Mouse (Mus musculus): ENCODE results near the gene Setd4. TPM values are rescaled to one million over a fixed set of nuclear protein-coding genes. Genes with fewer than 3 reads are reported as not detected.

The Setd4 gene
- polyA plus RNA-seq, 2 experiments = 3.6 to 4.1 TPM

- Histone ChIP-seq H3K36me3 (replicated peaks; ENCODE audit: control insufficient read depth, insufficient read depth, low read depth) (no peaks in the 10 kb centered on the region), H3K9ac (replicated peaks) (no peak overlapping the region), H3K4me1 (replicated peaks; ENCODE audit: control insufficient read depth in 2 of 2, insufficient read depth in 2 of 2, low read length in 1 of 2) (no peaks in the 10 kb centered on the region), H3K27ac (no peak overlapping the region), H3K9me3 (ENCODE audit: control insufficient read depth, low read length) (no peaks in the 10 kb centered on the region), H3K4me2 (ENCODE audit: low read depth) (no peak overlapping the region), H3K4me3 (ENCODE audit: insufficient read depth in 1 of 2, low read depth in 2 of 2, low read length in 2 of 2) (no peak overlapping the region), H3K27me3 (ENCODE audit: control insufficient read depth, insufficient read depth, low read length) (no peaks in the 10 kb centered on the region)
- 43% methylated on average over 3 of the region's 3 CpGs for WGBS (ENCODE audit: insufficient replicate concordance)
- DNase-seq (ENCODE audit: low read depth in 3 of 3, low spot score in 3 of 3) = no peak
- no peak for ATAC-seq (ENCODE audit: insufficient read depth)
- TF ChIP-seq CTCF (IDR thresholded peaks at IDR 0.05; ENCODE audit: low read depth) (no peak), EP300 (IDR thresholded peaks at IDR 0.05; ENCODE audit: low read depth) (no peak)
These were observed 64.0 kb downstream of the Setd4 start for GRCm38 (mm10) chr16:93539891-93540290.

- no peaks in the 10 kb centered on the region for H3K9me3 ChIP-seq (ENCODE audit: control insufficient read depth, low read length)
These were observed 68.6 kb downstream of the Setd4 start for GRCm38 (mm10) chr16:93535151-93535853.

More at GRCm38 (mm10) chr16:93535151-93535853, 68.6 kb downstream of the Setd4 start:
- Histone ChIP-seq H3K9ac (replicated peaks) (no peak overlapping the region; the same call in 1 of the 2 replicates), H3K4me1 (replicated peaks; ENCODE audit: control insufficient read depth in 2 of 2, insufficient read depth in 2 of 2, low read length in 1 of 2) (no peaks in the 10 kb centered on the region), H3K36me3 (replicated peaks; ENCODE audit: control insufficient read depth, insufficient read depth, low read depth) (no peaks in the 10 kb centered on the region), H3K27ac (no peak overlapping the region), H3K27me3 (ENCODE audit: control insufficient read depth, insufficient read depth, low read length) (no peaks in the 10 kb centered on the region), H3K4me2 (ENCODE audit: low read depth) (no peak overlapping the region), H3K4me3 (ENCODE audit: insufficient read depth in 1 of 2, low read depth in 2 of 2, low read length in 2 of 2) (no peak overlapping the region)
- ATAC-seq (ENCODE audit: insufficient read depth) (no peak), DNase-seq (ENCODE audit: low read depth in 3 of 3, low spot score in 3 of 3) (no peak)
- TF ChIP-seq EP300 (IDR thresholded peaks at IDR 0.05; ENCODE audit: low read depth) = no peak
- WGBS (ENCODE audit: insufficient replicate concordance) = 66% methylated on average over 6 of the region's 6 CpGs

Other genes starting within 250 kb of the Setd4 start
- gene Cbr1, start 1.8 kb upstream of the Setd4 start, polyA plus RNA-seq (2012; rRNA removed) = 15.0 and 19.3 TPM in 2 replicates
- 15.2 and 16.9 TPM in 2 replicates for gene Cbr1, start 1.8 kb upstream of the Setd4 start, polyA plus RNA-seq (2014; fragmentation: Nextera tagmentation; extraction: Ambion mirVana)
- not detected in 2 replicates for gene Gm5678, start 24.0 kb upstream of the Setd4 start, polyA plus RNA-seq (2012; rRNA removed)
- gene Gm5678, start 24.0 kb upstream of the Setd4 start, polyA plus RNA-seq (2014; fragmentation: Nextera tagmentation; extraction: Ambion mirVana) = not detected in 2 replicates
- 0.32 TPM in 2 replicates for gene Cbr3, start 79.2 kb upstream of the Setd4 start, polyA plus RNA-seq (2012; rRNA removed)
- 0.24 and 0.28 TPM in 2 replicates for gene Cbr3, start 79.2 kb upstream of the Setd4 start, polyA plus RNA-seq (2014; fragmentation: Nextera tagmentation; extraction: Ambion mirVana)
- gene Dop1b, start 107.8 kb upstream of the Setd4 start, polyA plus RNA-seq (2012; rRNA removed) = 11.8 and 13.4 TPM in 2 replicates
- gene Dop1b, start 107.8 kb upstream of the Setd4 start, polyA plus RNA-seq (2014; fragmentation: Nextera tagmentation; extraction: Ambion mirVana) = 11.6 and 14.4 TPM in 2 replicates
- gene Morc3, start 228.1 kb upstream of the Setd4 start, polyA plus RNA-seq (2012; rRNA removed) = 6.2 and 11.8 TPM in 2 replicates
- gene Morc3, start 228.1 kb upstream of the Setd4 start, polyA plus RNA-seq (2014; fragmentation: Nextera tagmentation; extraction: Ambion mirVana) = 14.5 and 16.4 TPM in 2 replicates

Data from liver, embryonic 14.5 days (tissue).